Mouse (Mus musculus): ENCODE data around the gene Mfsd2b.
"Not testable (repeated sequence)": the region's sequence is repeated elsewhere in the genome, so short reads cannot be mapped to it uniquely, and the experiment has no call there.

Mfsd2b gene

GRCm38 (mm10) chr12:4874161-4874927 lies at the start of gene Mfsd2b:
TSS of gene Mfsd2b (minus strand) at chr12:4874359.
- peak; percentile 11 for DNase-seq (ENCODE audit: low spot score)

DNA sequence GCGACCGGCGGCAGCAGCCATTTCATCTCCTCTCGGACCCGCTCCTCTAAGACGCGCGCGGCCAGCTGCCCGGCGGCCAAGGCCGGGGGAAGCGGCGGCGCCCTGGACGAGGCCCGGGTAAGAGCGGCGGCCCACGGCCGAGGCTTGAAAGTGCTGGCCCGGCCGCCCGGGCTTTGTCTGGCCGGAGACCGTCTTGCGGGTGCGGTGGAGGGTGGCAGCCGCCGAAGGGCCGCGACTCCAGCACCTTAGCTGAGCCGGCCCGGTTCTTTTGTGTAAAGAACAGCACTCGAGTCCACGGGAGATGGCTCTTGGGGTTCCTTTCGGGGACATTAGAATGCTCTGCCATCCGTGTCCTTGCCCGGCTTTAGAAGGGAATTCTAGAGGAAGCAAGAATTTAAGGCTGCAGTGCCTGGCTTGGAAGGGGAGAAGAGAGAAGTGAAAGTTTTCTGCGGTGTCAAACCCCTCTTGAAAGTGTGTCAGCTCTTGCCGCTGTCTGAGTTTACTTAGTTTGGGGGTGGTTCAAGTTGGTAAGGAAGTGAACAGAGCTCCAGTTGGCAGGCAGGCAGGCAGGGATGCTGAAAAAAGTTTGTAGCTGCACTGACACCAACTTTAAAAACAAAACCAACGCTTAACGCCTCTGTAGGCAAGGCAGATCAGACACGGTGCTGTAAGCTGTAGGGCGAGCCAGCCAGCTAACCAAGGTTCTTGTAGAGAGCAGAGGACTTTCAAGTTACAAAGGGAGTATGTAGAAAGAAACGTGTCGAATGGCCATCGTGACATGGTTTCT lies 43.8 kb upstream of the Mfsd2b start:
- DNase-seq (ENCODE audit: low spot score), result peak; percentile 29

DNA sequence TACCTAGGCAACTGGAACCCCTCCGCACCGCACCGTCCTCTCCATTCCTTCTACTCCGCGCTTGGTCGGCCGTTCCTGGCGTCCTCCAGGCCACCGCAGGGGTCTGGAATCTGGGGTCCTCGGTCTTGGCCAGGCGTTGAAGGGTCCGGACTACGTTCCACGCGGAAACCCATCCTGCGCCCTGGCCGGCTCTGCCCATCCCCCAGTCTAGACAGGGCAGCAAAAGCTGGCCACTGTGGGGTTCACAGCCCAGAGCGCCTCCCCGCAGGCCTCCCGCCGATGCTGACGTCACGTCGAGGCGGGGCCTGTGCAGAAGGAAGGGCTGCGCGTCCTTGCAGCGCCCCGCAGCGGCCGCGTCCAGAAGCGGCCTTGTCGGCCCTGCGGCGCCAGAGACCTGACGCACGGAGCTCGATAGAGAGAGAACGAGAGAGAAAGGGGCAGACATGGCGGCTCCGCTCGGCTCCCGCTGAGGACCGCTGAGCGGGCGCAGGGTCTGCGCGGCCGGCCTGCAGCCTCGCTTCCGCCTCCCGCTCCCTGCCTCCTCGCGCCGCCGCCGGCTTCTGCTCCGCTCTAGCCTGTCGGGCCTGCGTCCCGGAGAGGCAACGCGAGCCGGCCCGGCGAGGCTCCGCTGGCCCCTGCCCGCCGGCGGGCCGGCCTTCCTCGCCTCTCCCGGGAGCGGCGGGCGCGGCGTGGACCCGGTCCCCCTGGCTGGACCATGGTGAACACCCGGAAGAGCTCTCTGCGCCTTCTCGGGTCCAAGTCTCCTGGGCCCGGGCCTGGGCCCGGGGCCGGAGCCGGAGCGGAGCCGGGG lies 43.0 kb upstream of the Mfsd2b start, which contains the start of gene Atad2b:
Atad2b (plus strand) TSS at position 360 of the 811 bp plus-strand sequence.
- DNase-seq (ENCODE audit: low spot score), result peak; percentile 94

DNA sequence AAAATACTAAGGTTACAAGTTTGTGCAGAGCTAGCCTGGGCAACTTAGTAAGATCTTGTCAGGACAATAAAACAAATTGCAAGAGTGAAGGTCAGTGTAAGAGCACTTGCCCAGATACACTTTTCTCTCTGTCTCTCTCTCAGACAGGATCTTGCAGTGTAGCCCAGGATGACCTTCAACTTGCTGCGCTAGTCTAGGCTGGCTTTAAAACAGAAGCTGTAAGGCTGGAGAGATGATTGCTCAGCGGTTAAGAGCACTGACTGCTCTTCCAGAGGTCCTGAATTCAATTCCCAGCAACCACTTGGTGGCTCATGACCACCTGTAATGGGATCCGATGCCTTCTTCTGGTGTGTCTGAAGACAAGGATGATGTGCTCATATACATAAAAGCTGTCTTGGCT lies 40.8 kb upstream of the Mfsd2b start:
- DNase-seq (ENCODE audit: low spot score), result no peak

- DNase-seq (ENCODE audit: low spot score), result no peak
Measured at GRCm38 (mm10) chr12:4914441-4914840, 40.3 kb upstream of the Mfsd2b start.

- DNase-seq (ENCODE audit: low spot score), result no peak
Measured at GRCm38 (mm10) chr12:4911716-4912115, 37.6 kb upstream of the Mfsd2b start.

- not testable (repeated sequence) for DNase-seq (ENCODE audit: low spot score)
Measured at GRCm38 (mm10) chr12:4910496-4910895, 36.3 kb upstream of the Mfsd2b start.

- no peak for DNase-seq (ENCODE audit: low spot score)
Measured at GRCm38 (mm10) chr12:4908391-4908790, 34.2 kb upstream of the Mfsd2b start.

DNA sequence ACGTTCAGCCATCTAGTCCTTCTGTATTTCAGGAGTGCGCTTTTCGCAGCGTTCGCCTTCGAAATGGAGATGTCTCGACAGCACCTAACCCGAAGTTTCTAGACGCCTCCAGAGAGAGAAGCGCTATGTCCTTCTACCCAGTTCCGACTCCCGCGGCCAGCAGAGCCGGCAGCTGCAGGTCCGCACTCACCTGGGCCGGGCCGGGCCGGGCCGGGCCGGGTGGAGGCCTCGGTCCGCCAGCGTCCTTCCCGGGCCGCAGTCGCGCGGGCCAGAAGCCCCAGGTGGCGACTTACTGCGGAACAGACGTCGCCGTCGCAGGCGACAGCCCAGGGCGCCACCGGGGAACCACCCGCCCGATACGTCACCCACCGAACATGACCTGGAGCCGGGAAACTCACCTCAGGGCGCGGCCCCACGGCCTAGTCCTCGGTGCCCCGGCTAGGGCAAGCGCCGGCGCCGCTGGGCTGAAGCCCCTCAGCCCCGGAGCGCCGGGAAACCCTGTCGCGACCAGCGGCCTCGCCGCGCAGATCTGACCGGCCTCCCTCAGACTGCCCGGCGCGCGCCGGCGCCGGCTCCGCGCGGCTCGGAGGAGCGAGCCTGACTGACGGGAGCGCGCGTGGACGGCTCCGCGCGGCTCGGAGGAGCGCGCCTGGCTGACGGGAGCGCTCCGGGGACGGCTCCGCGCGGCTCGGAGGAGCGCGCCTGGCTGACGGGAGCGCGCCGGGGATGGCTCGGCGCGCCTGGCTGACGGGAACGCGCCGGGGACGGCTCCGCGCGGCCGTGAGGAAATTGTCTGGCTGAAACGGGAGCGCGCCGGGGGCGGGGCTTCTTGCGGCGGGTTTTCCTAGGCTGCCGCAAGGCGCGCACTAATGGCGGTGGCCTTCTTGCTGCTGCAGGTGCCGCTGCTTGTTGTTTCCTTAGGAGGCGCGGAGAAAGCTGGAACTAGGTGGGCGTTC lies 33.1 kb upstream of the Mfsd2b start, which contains the start of gene Ubxn2a:
Ubxn2a (minus strand) TSS at position 755 of the 956 bp plus-strand sequence.
- DNase-seq (ENCODE audit: low spot score), result peak; percentile 89

DNA sequence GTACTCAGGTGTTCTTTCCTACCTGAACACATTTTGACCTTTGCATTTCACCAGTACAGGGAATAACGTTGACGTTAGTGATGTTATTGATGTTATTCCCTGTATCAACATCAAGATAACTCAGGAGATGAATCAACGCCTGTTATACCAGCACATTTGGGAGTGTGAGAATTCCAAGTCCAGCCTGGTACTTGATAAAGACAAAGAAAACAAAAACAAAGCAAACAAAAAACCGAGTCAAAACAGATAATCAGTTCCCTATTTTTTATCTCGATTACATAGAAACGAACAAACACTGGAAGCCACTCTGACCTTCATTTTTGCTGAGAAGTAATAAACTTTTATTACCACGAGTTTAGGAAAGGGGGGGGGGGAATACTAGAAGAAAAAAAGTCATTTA lies 32.3 kb upstream of the Mfsd2b start:
- no peak for DNase-seq (ENCODE audit: low spot score)

DNA sequence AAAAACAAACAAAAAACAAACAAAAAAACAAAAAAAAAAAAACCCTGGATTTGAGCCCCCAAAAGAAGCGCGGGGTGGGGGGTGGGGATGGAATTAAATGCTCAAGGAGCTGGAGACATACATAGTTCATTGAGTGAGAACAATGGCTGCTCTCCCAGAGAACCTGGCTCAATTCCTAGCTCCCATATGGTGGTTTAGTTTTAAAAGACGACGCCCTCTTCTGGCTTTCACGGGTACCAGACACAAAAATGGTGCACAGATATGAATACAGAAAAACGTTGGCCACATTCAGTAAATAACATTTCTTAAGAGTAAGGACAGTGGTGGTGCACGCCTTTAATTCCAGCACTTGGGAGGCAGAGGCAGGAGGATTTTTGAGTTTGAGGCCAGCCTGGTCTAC lies 31.8 kb upstream of the Mfsd2b start:
- DNase-seq (ENCODE audit: low spot score), result no peak

DNA sequence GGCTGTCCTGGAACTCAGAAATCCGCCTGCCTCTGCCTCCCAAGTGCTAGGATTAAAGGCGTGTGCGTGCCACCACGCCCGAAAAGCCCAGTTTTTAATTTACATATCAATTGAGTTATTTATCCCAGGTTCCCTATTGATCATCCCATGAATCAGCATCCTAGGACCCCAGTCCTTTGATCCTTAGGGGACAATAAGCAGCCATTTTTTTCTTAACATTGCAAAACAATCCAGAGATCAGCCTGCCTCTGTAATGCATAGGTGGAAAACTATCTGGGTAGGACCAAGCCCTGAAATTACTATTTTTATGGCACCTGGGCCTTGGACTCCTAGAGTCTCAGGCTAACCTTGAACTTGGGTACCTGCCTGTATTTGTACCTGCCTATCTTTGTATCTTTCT lies 23.9 kb upstream of the Mfsd2b start:
- no peak for DNase-seq (ENCODE audit: low spot score)

GRCm38 (mm10) chr12:4889891-4890290 lies 15.7 kb upstream of the Mfsd2b start:
- DNase-seq (ENCODE audit: low spot score), result no peak

GRCm38 (mm10) chr12:4889251-4889650 lies 15.1 kb upstream of the Mfsd2b start:
- DNase-seq (ENCODE audit: low spot score), result no peak

GRCm38 (mm10) chr12:4888739-4889138 lies 14.6 kb upstream of the Mfsd2b start:
- no peak for DNase-seq (ENCODE audit: low spot score)

- DNase-seq (ENCODE audit: low spot score), result not testable (repeated sequence)
Measured at GRCm38 (mm10) chr12:4886581-4886980, 12.4 kb upstream of the Mfsd2b start.

DNA sequence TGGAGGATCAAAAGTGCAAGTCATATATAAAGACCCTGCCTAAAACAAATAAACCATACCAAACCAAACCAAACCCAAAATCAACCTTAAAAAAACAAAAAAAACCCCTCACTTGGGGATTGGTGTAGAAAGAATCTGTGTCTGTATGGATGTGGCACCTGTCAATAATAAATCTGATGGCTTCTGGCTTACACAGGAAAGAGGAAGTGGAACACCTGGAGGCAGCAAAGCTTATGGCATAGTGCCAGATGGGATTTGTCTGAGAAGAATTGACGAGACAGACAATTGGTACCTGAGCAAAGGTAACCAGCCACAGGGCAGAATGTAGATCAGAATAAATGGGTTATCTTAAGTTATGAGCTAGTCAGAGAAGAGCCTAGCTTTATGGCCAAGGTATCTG lies 10.9 kb upstream of the Mfsd2b start:
- no peak for DNase-seq (ENCODE audit: low spot score)

- no peak for DNase-seq (ENCODE audit: low spot score)
Measured at GRCm38 (mm10) chr12:4882086-4882485, 7.9 kb upstream of the Mfsd2b start.

DNA sequence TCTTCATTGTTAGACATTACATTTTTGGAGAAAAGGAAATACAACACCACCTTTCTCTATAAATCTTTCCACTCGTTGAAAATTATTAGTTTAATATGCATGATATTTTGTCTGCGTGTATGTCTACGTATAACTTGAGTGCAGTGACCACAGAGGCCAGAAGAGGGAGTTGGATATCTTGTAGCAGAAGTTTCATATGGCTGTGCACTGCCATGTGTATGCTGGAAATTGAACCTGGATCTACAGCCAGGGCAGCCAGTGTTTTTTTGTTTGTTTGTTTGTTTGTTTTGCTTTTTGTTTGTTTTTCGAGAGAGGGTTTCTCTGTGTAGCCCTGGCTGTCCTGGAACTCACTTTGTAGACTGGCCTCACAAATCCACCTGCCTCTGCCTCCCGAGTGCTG lies 4.9 kb upstream of the Mfsd2b start:
- DNase-seq (ENCODE audit: low spot score), result no peak

- no peak for DNase-seq (ENCODE audit: low spot score)
Measured at GRCm38 (mm10) chr12:4878296-4878783, 4.2 kb upstream of the Mfsd2b start.

DNA sequence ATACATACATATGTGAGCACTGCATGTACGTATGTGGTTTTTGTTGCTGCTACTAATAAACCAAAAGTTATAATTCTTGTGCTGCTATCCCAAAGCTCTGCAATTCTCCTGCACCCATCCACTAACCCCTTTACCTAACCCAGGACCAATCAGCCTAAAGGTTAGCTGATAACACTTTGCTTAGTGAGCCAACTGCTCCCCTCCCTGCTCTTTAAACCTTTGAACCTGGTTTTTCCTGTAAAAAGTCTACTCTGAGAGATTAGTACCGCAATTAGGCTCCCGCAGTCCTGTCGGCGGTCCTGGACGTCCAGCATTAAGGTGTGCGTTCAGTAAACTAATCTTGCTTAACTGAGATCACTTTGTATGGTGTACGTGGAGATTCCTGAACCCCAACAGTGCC lies 1.5 kb upstream of the Mfsd2b start:
- no peak for DNase-seq (ENCODE audit: low spot score)
